Mouse (Mus musculus): ENCODE data around the gene Msmo1. TPM values are rescaled to one million over a fixed set of nuclear protein-coding genes. Genes with fewer than 3 reads are reported as not detected.

Msmo1 gene
- total and polyA plus RNA-seq, 3 experiments: 50.6 to 359 (median 107) TPM

DNA sequence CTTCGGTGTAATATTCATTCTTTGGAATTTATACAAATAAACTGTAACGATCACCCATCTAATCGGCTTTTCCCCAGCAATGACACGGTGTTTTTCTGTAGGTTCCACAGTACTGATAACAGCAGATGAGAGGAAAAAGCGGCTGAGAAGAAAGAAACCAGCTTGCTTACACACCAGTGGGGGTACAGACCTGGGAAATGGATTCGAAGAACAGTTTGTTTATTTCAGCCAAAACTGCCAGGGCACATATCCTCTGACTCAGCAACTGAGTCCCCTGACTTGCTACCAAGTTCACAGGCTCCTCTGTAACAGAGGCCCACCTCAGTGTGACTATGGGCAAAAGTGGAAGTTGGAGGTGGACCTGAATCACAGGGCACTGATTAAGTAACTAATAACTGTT, 48.4 kb upstream of the Msmo1 start:
- DNase-seq (ENCODE audit: extremely low read depth): no peak
- H3K27ac ChIP-seq (ENCODE audit: insufficient read depth, low read depth): no peak overlapping the region

DNA sequence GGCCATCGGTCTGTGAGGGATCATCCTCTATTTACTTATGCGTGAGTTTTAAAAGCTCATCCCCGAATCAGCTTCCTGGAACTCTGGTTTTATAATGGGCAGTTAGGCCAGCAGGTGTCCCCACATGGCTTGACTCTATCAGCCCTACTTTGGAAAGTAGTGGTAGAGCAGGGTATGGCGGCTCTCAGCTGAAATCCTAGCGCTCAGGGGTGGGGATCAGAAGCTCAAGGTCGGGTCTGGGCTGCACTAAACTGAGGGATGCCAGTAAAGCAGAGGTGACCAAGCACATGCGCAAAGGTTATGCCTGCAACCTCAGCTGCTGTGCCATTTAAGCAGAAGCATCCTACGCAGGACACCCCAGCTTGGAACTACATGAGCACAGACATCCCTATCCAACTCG, 44.3 kb upstream of the Msmo1 start:
- H3K9me3 ChIP-seq (replicated peaks; ENCODE audit: low read length): no peaks in the 10 kb centered on the region
- H3K79me2 ChIP-seq (replicated peaks; ENCODE audit: control insufficient read depth, extremely low read depth, insufficient read depth, poor library complexity, severe bottlenecking): no peaks in the 10 kb centered on the region
- H3K36me3 ChIP-seq (replicated peaks in 1 of 2; ENCODE audit: control insufficient read depth in 1 of 2, insufficient read depth in 1 of 2, low read length in 1 of 2): peaks cover 16 to 58% of the 10 kb centered on the region in 2 experiments
- no peaks in the 10 kb centered on the region for H3K27me3 ChIP-seq (replicated peaks)
- dilution Hi-C loops (cut with MboI; ENCODE audit: extremely low pct_ligation_motif_present, extremely low pct_unique_long_range_greater_than_20kb, low sequenced_read_pairs) (no loop called here), in situ Hi-C loops (cut with MboI; ENCODE audit: low pct_ligation_motif_present, low pct_unique_long_range_greater_than_20kb, low sequenced_read_pairs) (no loop called here)
- no peak for DNase-seq (ENCODE audit: extremely low read depth)
- H3K27ac ChIP-seq (ENCODE audit: insufficient read depth, low read depth): no peak overlapping the region
- no peak overlapping the region for H3K9ac ChIP-seq (ENCODE audit: insufficient read depth, low read depth)
- H3K4me1 ChIP-seq (ENCODE audit: control insufficient read depth in 1 of 2, insufficient read depth in 2 of 2): no peaks in the 10 kb centered on the region
- H3K4me2 ChIP-seq (ENCODE audit: insufficient read depth, low read depth, poor library complexity, severe bottlenecking): no peak overlapping the region
- TF ChIP-seq IRF4 (IDR thresholded peaks at IDR 0.05; ENCODE audit: low read depth, low read length): no peak
- 0 out of 4 replicates have a peak, but pooled peaks of 1 of the 2 experiments have one; percentile 16 for TF ChIP-seq CTCF (conservative IDR thresholded peaks at IDR 0.05 in 1 of 2, IDR thresholded peaks at IDR 0.05 in 1 of 2; ENCODE audit: low read depth in 2 of 2, low read length in 2 of 2)
- H3K4me3 ChIP-seq (replicated peaks in 1 of 3; ENCODE audit: low read depth in 2 of 3, low read length in 2 of 3, poor library complexity in 1 of 3): no peak overlapping the region

More for the DNA sequence above, 48.4 kb upstream of the Msmo1 start:
- no peaks in the 10 kb centered on the region for H3K27me3 ChIP-seq (replicated peaks)
- no peak overlapping the region for H3K9ac ChIP-seq (ENCODE audit: insufficient read depth, low read depth)
- H3K4me2 ChIP-seq (ENCODE audit: insufficient read depth, low read depth, poor library complexity, severe bottlenecking): no peak overlapping the region
- H3K9me3 ChIP-seq (replicated peaks; ENCODE audit: low read length): no peaks in the 10 kb centered on the region
- H3K4me1 ChIP-seq (ENCODE audit: control insufficient read depth in 1 of 2, insufficient read depth in 2 of 2): peaks cover 0 to 5% of the 10 kb centered on the region in 2 experiments; a peak in 1 of 4 replicates
- H3K79me2 ChIP-seq (replicated peaks; ENCODE audit: control insufficient read depth, extremely low read depth, insufficient read depth, poor library complexity, severe bottlenecking): no peaks in the 10 kb centered on the region
- in situ Hi-C loops (cut with MboI; ENCODE audit: low pct_ligation_motif_present, low pct_unique_long_range_greater_than_20kb, low sequenced_read_pairs) (no loop called here), dilution Hi-C loops (cut with MboI; ENCODE audit: extremely low pct_ligation_motif_present, extremely low pct_unique_long_range_greater_than_20kb, low sequenced_read_pairs) (no loop called here)
- H3K36me3 ChIP-seq (replicated peaks in 1 of 2; ENCODE audit: control insufficient read depth in 1 of 2, insufficient read depth in 1 of 2, low read length in 1 of 2): peaks cover 13 to 57% of the 10 kb centered on the region in 2 experiments
- TF ChIP-seq MEF2A (IDR thresholded peaks at IDR 0.05; ENCODE audit: borderline replicate concordance, low read depth, low read length): no peak
- TF ChIP-seq MAZ (IDR thresholded peaks at IDR 0.05; ENCODE audit: low read depth, low read length): no peak
- no peak for TF ChIP-seq TCF12 (IDR thresholded peaks at IDR 0.05; ENCODE audit: low read depth, low read length)
- no peak for TF ChIP-seq CTCF (conservative IDR thresholded peaks at IDR 0.05 in 1 of 2, IDR thresholded peaks at IDR 0.05 in 1 of 2; ENCODE audit: low read depth in 2 of 2, low read length in 2 of 2)
- no peak for TF ChIP-seq EP300 (IDR thresholded peaks at IDR 0.05; ENCODE audit: low read length)
- TF ChIP-seq NRF1 (IDR thresholded peaks at IDR 0.05; ENCODE audit: low read depth, low read length): no peak
- no peak for TF ChIP-seq TBP (conservative IDR thresholded peaks at IDR 0.05; ENCODE audit: low read depth, low read length)
- TF ChIP-seq HCFC1 (IDR thresholded peaks at IDR 0.05; ENCODE audit: low read depth, low read length): no peak
- TF ChIP-seq POLR2A (IDR thresholded peaks at IDR 0.05; ENCODE audit: low read depth, low read length): no peak
- no peak for TF ChIP-seq USF2 (conservative IDR thresholded peaks at IDR 0.05; ENCODE audit: low read depth, low read length)
- TF ChIP-seq CHD1 (IDR thresholded peaks at IDR 0.05; ENCODE audit: low read depth, low read length): no peak
- TF ChIP-seq MAFK (IDR thresholded peaks at IDR 0.05; ENCODE audit: insufficient replicate concordance, low read length): no peak
- no peak for TF ChIP-seq ZNF384 (IDR thresholded peaks at IDR 0.05; ENCODE audit: low read depth, low read length)
- no peak for TF ChIP-seq E2F4 (IDR thresholded peaks at IDR 0.05; ENCODE audit: insufficient replicate concordance, low read depth, low read length)
- TF ChIP-seq SIN3A (IDR thresholded peaks at IDR 0.05; ENCODE audit: low read length): no peak
- no peak for TF ChIP-seq ZC3H11A (IDR thresholded peaks at IDR 0.05; ENCODE audit: low read depth, low read length)
- TF ChIP-seq MAX (IDR thresholded peaks at IDR 0.05; ENCODE audit: low read length): no peak
- no peak for TF ChIP-seq RCOR1 (conservative IDR thresholded peaks at IDR 0.05; ENCODE audit: low read depth, low read length)
- TF ChIP-seq MYC (IDR thresholded peaks at IDR 0.05; ENCODE audit: low read depth, low read length): no peak
- no peak overlapping the region for H3K4me3 ChIP-seq (replicated peaks in 1 of 3; ENCODE audit: low read depth in 2 of 3, low read length in 2 of 3, poor library complexity in 1 of 3)

All from CH12.LX (cell line).